25 mouse cellular contexts compared by ENCODE assay signal in genomic region chr14:123751017-123751416, GRCm38 (mm10).
A peak's percentile ranks its signal among the peaks of the same experiment; 100 is the strongest.
DNase-seq lines count a peak whose midpoint lies in the region; ATAC-seq and TF ChIP-seq lines count a peak whose summit lies in the region.
"Had no signal": no experiment of that assay in that cellular context is flagged by ENCODE, and none has a peak within 500 bp of the region (broad histone marks: within the 10 kb centered on the region; RNA-seq: fewer than 3 reads in every experiment).

No protein-coding gene starts in this region.

- no peak overlapping the region for H3K4me3 ChIP-seq in hindbrain, postnatal 0 days (ENCODE audit: low read length)
- no peak overlapping the region for H3K4me3 ChIP-seq in hindbrain, embryonic 11.5 days (ENCODE audit: low read depth, low read length)
- H3K4me3 ChIP-seq in midbrain, embryonic 14.5 days (replicated peaks; ENCODE audit: low read depth, low read length) = no peak overlapping the region
- H3K4me3 ChIP-seq in midbrain, embryonic 11.5 days (ENCODE audit: low read depth, low read length) = no peak overlapping the region
- no peak overlapping the region for H3K4me3 ChIP-seq in MEL (ENCODE audit: control insufficient read depth in 1 of 2, insufficient read depth in 1 of 2, low read depth in 2 of 2, low read length in 2 of 2)
- H3K4me3 ChIP-seq: embryonic facial prominence, embryonic 10.5 days; forebrain, embryonic 10.5 days; gastrocnemius, adult 2 months; heart, embryonic 15.5 days; limb, embryonic 13.5 days; liver, embryonic 12.5 days; midbrain, embryonic 13.5 days; myocyte; neural tube, embryonic 13.5 days had no signal

- WGBS in hindbrain, postnatal 0 days = 63% methylated on average over 1 of the region's 1 CpGs
- WGBS in hindbrain, embryonic 11.5 days = 82% methylated on average over 1 of the region's 1 CpGs
- WGBS in midbrain, embryonic 14.5 days = 75% methylated on average over 1 of the region's 1 CpGs
- 77% methylated on average over 1 of the region's 1 CpGs for WGBS in midbrain, embryonic 11.5 days

- no peak for TF ChIP-seq POLR2A in MEL (IDR thresholded peaks at IDR 0.05; ENCODE audit: control insufficient read depth in 1 of 2, insufficient read depth in 1 of 2, low read depth in 1 of 2, low read length in 2 of 2, poor library complexity in 1 of 2)
- no peak for TF ChIP-seq POLR2A in brain, embryonic 14.5 days (IDR thresholded peaks at IDR 0.05; ENCODE audit: borderline replicate concordance, extremely low read depth, insufficient read depth, insufficient read length, poor library complexity, severe bottlenecking)

- no peaks in the 10 kb centered on the region for H3K9me3 ChIP-seq in hindbrain, postnatal 0 days (ENCODE audit: low read length)
- H3K9me3 ChIP-seq in hindbrain, embryonic 11.5 days (ENCODE audit: control insufficient read depth, low read length) = no peaks in the 10 kb centered on the region
- H3K9me3 ChIP-seq in midbrain, embryonic 14.5 days (ENCODE audit: control insufficient read depth, low read length) = no peaks in the 10 kb centered on the region
- H3K9me3 ChIP-seq in midbrain, embryonic 11.5 days (ENCODE audit: control insufficient read depth, low read length) = no peaks in the 10 kb centered on the region
- H3K9me3 ChIP-seq in MEL (replicated peaks; ENCODE audit: insufficient read depth, low read length) = no peaks in the 10 kb centered on the region
- H3K9me3 ChIP-seq: embryonic facial prominence, embryonic 10.5 days; forebrain, embryonic 10.5 days; heart, embryonic 15.5 days; limb, embryonic 13.5 days; liver, embryonic 12.5 days; neural tube, embryonic 13.5 days had no signal

- no peak overlapping the region for H3K27ac ChIP-seq in hindbrain, postnatal 0 days
- no peak overlapping the region for H3K27ac ChIP-seq in hindbrain, embryonic 11.5 days (ENCODE audit: low read depth, low read length)
- H3K27ac ChIP-seq in midbrain, embryonic 14.5 days (replicated peaks; ENCODE audit: low read depth, low read length) = no peak overlapping the region
- no peak overlapping the region for H3K27ac ChIP-seq in midbrain, embryonic 11.5 days (ENCODE audit: low read depth, low read length)
- H3K27ac ChIP-seq in MEL (ENCODE audit: control insufficient read depth, low read depth, low read length) = no peak overlapping the region
- H3K27ac ChIP-seq: embryonic facial prominence, embryonic 10.5 days; forebrain, embryonic 10.5 days; gastrocnemius, adult 2 months; heart, embryonic 15.5 days; limb, embryonic 13.5 days; liver, embryonic 12.5 days; midbrain, embryonic 13.5 days; neural tube, embryonic 13.5 days had no signal

- no peak for TF ChIP-seq EP300 in MEL (IDR thresholded peaks at IDR 0.05; ENCODE audit: low read depth in 1 of 2, low read length in 2 of 2)

- ATAC-seq in hindbrain, postnatal 0 days = no peak
- ATAC-seq in hindbrain, embryonic 11.5 days (ENCODE audit: low FRiP score) = no peak
- no peak for ATAC-seq in midbrain, embryonic 14.5 days (ENCODE audit: low FRiP score, low TSS enrichment)
- ATAC-seq in midbrain, embryonic 11.5 days (ENCODE audit: low FRiP score) = no peak
- ATAC-seq: hindbrain, embryonic 16.5 days; liver, embryonic 12.5 days; midbrain, embryonic 13.5 days; Patski had no signal

- peak; percentile 10 for DNase-seq in hindbrain, postnatal 0 days (ENCODE audit: low spot score)
- no peak for DNase-seq in hindbrain, embryonic 11.5 days (ENCODE audit: low spot score)
- DNase-seq in midbrain, embryonic 14.5 days = peak; percentile 48
- DNase-seq in midbrain, embryonic 11.5 days (ENCODE audit: low spot score, missing footprints) = no peak
- DNase-seq in MEL (ENCODE audit: low read depth, low spot score) = peak; percentile 2
- peak; percentile 35 for DNase-seq in brain, embryonic 14.5 days (ENCODE audit: low read depth)
- DNase-seq in urinary bladder, postnatal 25 days (ENCODE audit: low spot score) = no peak
- DNase-seq: adrenal gland, adult 2 months; cerebellum, adult 2 months; gastrocnemius, adult 2 months; heart, postnatal 4 days; kidney, adult 11 months; kidney, postnatal 10 days; layer of hippocampus, postnatal 36 days; lung, adult 18-20 months had no signal

- H3K4me1 ChIP-seq in hindbrain, postnatal 0 days (ENCODE audit: insufficient read depth, low read length) = no peaks in the 10 kb centered on the region
- H3K4me1 ChIP-seq in hindbrain, embryonic 11.5 days (replicated peaks; ENCODE audit: control insufficient read depth, insufficient read depth, low read length) = no peaks in the 10 kb centered on the region
- no peaks in the 10 kb centered on the region for H3K4me1 ChIP-seq in midbrain, embryonic 14.5 days (ENCODE audit: control insufficient read depth, insufficient read depth, low read length)
- H3K4me1 ChIP-seq in midbrain, embryonic 11.5 days (ENCODE audit: control insufficient read depth, insufficient read depth, low read length) = no peaks in the 10 kb centered on the region
- no peaks in the 10 kb centered on the region for H3K4me1 ChIP-seq in MEL (ENCODE audit: control insufficient read depth in 1 of 2, insufficient read depth in 2 of 2, low read length in 2 of 2)
- H3K4me1 ChIP-seq: embryonic facial prominence, embryonic 10.5 days; forebrain, embryonic 10.5 days; heart, embryonic 15.5 days; limb, embryonic 13.5 days; liver, embryonic 12.5 days; midbrain, embryonic 13.5 days; neural tube, embryonic 13.5 days had no signal

- H3K9ac ChIP-seq in hindbrain, postnatal 0 days (replicated peaks; ENCODE audit: low read length) = no peak overlapping the region
- no peak overlapping the region for H3K9ac ChIP-seq in hindbrain, embryonic 11.5 days (ENCODE audit: low read depth, low read length)
- H3K9ac ChIP-seq in midbrain, embryonic 14.5 days (replicated peaks; ENCODE audit: low read length) = no peak overlapping the region
- H3K9ac ChIP-seq in midbrain, embryonic 11.5 days (ENCODE audit: low read length) = no peak overlapping the region
- H3K9ac ChIP-seq in MEL (ENCODE audit: control insufficient read depth, low read depth, low read length, poor library complexity, severe bottlenecking) = no peak overlapping the region
- H3K9ac ChIP-seq: heart, embryonic 15.5 days; limb, embryonic 13.5 days; liver, embryonic 12.5 days; midbrain, embryonic 13.5 days; neural tube, embryonic 13.5 days had no signal

- no peaks in the 10 kb centered on the region for H3K36me3 ChIP-seq in hindbrain, postnatal 0 days (ENCODE audit: insufficient read depth, low read length)
- no peaks in the 10 kb centered on the region for H3K36me3 ChIP-seq in hindbrain, embryonic 11.5 days (ENCODE audit: control insufficient read depth, insufficient read depth, low read length)
- no peaks in the 10 kb centered on the region for H3K36me3 ChIP-seq in midbrain, embryonic 14.5 days (ENCODE audit: control insufficient read depth, insufficient read depth, low read length)
- no peaks in the 10 kb centered on the region for H3K36me3 ChIP-seq in midbrain, embryonic 11.5 days (ENCODE audit: control insufficient read depth, insufficient read depth, low read length)
- no peaks in the 10 kb centered on the region for H3K36me3 ChIP-seq in MEL (ENCODE audit: control insufficient read depth in 1 of 2, insufficient read depth in 2 of 2, low read length in 2 of 2)
- H3K36me3 ChIP-seq: embryonic facial prominence, embryonic 10.5 days; forebrain, embryonic 10.5 days; heart, embryonic 15.5 days; limb, embryonic 13.5 days; liver, embryonic 12.5 days; midbrain, embryonic 13.5 days; neural tube, embryonic 13.5 days had no signal

- peak; percentile 54 for TF ChIP-seq CTCF in hindbrain, postnatal 0 days (IDR thresholded peaks at IDR 0.05; ENCODE audit: low read depth)
- peak in 1 of 3 experiments; percentile 21; a peak in 2 of 6 replicates for TF ChIP-seq CTCF in MEL (IDR thresholded peaks at IDR 0.05 in 2 of 3, conservative IDR thresholded peaks at IDR 0.05 in 1 of 3; ENCODE audit: control insufficient read depth in 1 of 3, insufficient read depth in 1 of 3, low read depth in 2 of 3, low read length in 3 of 3, poor library complexity in 1 of 3, severe bottlenecking in 1 of 3)
- no peak for TF ChIP-seq CTCF in brain, embryonic 14.5 days (IDR thresholded peaks at IDR 0.05; ENCODE audit: borderline replicate concordance, extremely low read depth, insufficient read depth, insufficient read length)

- H3K79me2 ChIP-seq in MEL (ENCODE audit: control insufficient read depth, insufficient read depth, low read length, poor library complexity) = no peaks in the 10 kb centered on the region

- H3K27me3 ChIP-seq in hindbrain, postnatal 0 days (ENCODE audit: insufficient read depth, low read length) = no peaks in the 10 kb centered on the region
- H3K27me3 ChIP-seq in hindbrain, embryonic 11.5 days (ENCODE audit: control insufficient read depth, insufficient read depth, low read length) = no peaks in the 10 kb centered on the region
- H3K27me3 ChIP-seq in midbrain, embryonic 14.5 days (ENCODE audit: control insufficient read depth, insufficient read depth, low read length) = no peaks in the 10 kb centered on the region
- H3K27me3 ChIP-seq in midbrain, embryonic 11.5 days (ENCODE audit: control insufficient read depth, insufficient read depth, low read length) = no peaks in the 10 kb centered on the region
- H3K27me3 ChIP-seq in MEL (ENCODE audit: control insufficient read depth in 1 of 2, insufficient read depth in 2 of 2, low read length in 2 of 2) = no peaks in the 10 kb centered on the region
- H3K27me3 ChIP-seq: heart, embryonic 15.5 days; limb, embryonic 13.5 days; liver, embryonic 12.5 days; midbrain, embryonic 13.5 days; neural tube, embryonic 13.5 days; Patski had no signal

- no peak overlapping the region for H3K4me2 ChIP-seq in hindbrain, postnatal 0 days (ENCODE audit: low read depth, low read length)
- no peak overlapping the region for H3K4me2 ChIP-seq in hindbrain, embryonic 11.5 days (replicated peaks; ENCODE audit: low read depth, low read length)
- H3K4me2 ChIP-seq in midbrain, embryonic 14.5 days (ENCODE audit: low read length) = no peak overlapping the region
- no peak overlapping the region for H3K4me2 ChIP-seq in midbrain, embryonic 11.5 days
- H3K4me2 ChIP-seq: heart, embryonic 15.5 days; limb, embryonic 13.5 days; liver, embryonic 12.5 days; midbrain, embryonic 13.5 days; neural tube, embryonic 13.5 days had no signal

- TF ChIP-seq RAD21 in MEL (IDR thresholded peaks at IDR 0.05; ENCODE audit: low read depth, low read length) = peak; percentile 29

TF ChIP-seq in MEL, 35 proteins besides CTCF, POLR2A, EP300 and RAD21 (continues in another document):
- TF ChIP-seq USF1 (IDR thresholded peaks at IDR 0.05; ENCODE audit: low read depth, low read length) (no peak), POLR2AphosphoS2 (IDR thresholded peaks at IDR 0.05; ENCODE audit: low read length) (no peak), BHLHE40 (IDR thresholded peaks at IDR 0.05; ENCODE audit: borderline replicate concordance, low read depth, low read length) (no peak), MXI1 (IDR thresholded peaks at IDR 0.05; ENCODE audit: low read depth, low read length) (no peak), USF2 (IDR thresholded peaks at IDR 0.05; ENCODE audit: borderline replicate concordance in 1 of 2, insufficient read depth in 1 of 2, low read depth in 1 of 2, low read length in 2 of 2) (no peak), ZC3H11A (IDR thresholded peaks at IDR 0.05; ENCODE audit: low read depth, low read length) (peak; percentile 27; the same call in 1 of the 2 replicates), ZMIZ1 (IDR thresholded peaks at IDR 0.05; ENCODE audit: low read depth, low read length) (no peak), GABPA (IDR thresholded peaks at IDR 0.05; ENCODE audit: low read depth, low read length) (no peak), TAL1 (IDR thresholded peaks at IDR 0.05; ENCODE audit: low read length) (no peak)

Comparison
In these comparisons a context has a peak if more than half of its experiments do, and no peak if none do; other contexts are left out.
1. DNase-seq: peak in hindbrain, postnatal 0 days (single experiment), midbrain, embryonic 14.5 days (single experiment), MEL (single experiment) and brain, embryonic 14.5 days (single experiment); none in hindbrain, embryonic 11.5 days (single experiment), midbrain, embryonic 11.5 days (single experiment) and urinary bladder, postnatal 25 days (single experiment).